ENCODE assay signal across 11 mouse cellular contexts in the genomic region with DNA sequence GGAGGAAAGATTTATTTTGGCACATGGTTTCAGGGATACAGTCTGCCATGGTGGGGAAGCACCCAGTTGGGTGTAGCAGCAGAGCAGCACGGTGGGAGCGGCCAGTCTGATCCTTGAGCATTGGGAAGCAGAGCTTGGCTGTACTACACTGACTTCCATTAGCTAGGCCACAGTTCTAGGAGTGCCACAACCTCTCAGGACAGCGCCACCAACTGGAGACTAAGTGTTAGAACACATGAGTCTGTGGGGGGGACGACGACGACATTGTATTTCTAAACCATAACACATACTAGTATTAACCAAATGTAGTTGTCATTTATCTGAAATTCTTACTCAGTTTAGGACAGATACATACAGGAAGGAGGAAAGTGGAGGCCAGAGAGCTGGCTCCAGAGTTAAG. TPM values are rescaled to one million over a fixed set of nuclear protein-coding genes. Genes with fewer than 3 reads are reported as not detected.
A peak's percentile ranks its signal among the peaks of the same experiment; 100 is the strongest.
DNase-seq lines count a peak whose midpoint lies in the region; ATAC-seq and TF ChIP-seq lines count a peak whose summit lies in the region.
"Had no signal": no experiment of that assay in that cellular context is flagged by ENCODE, and none has a peak within 500 bp of the region (broad histone marks: within the 10 kb centered on the region; RNA-seq: fewer than 3 reads in every experiment).

No protein-coding gene starts in this region.

- TF ChIP-seq POLR2A in kidney, adult 2 months (IDR thresholded peaks at IDR 0.05; ENCODE audit: low read depth, low read length), result no peak

- H3K27me3 ChIP-seq in kidney, adult 2 months (replicated peaks; ENCODE audit: control insufficient read depth, insufficient read depth, low read length), result no peaks in the 10 kb centered on the region
- H3K27me3 ChIP-seq in Patski, result no peaks in the 10 kb centered on the region
- H3K27me3 ChIP-seq: embryonic facial prominence, embryonic 15.5 days had no signal

- POLR2A ChIA-PET in Patski (lab: Charles Lee), result no interaction called here

- ATAC-seq in Patski, result no peak

- in situ Hi-C loops in Patski (cut with MboI; ENCODE audit: low pct_unique_long_range_greater_than_20kb), result no loop called here

- CTCF ChIA-PET in Patski (lab: Charles Lee), result interaction anchor here (0.9 kb wide), 1 partner anchor 191 kb away, joined by 3 read pairs; no protein-coding TSS in a partner anchor

- no peak overlapping the region for H3K4me3 ChIP-seq in kidney, adult 2 months (ENCODE audit: insufficient read depth, low read depth, low read length)
- H3K4me3 ChIP-seq: embryonic facial prominence, embryonic 15.5 days had no signal

- H3K4me1 ChIP-seq in kidney, adult 2 months (ENCODE audit: control insufficient read depth, insufficient read depth, low read length), result peaks cover 3% of the 10 kb centered on the region; the same call in 1 of the 2 replicates

- H3K36me3 ChIP-seq in kidney, adult 2 months (ENCODE audit: control insufficient read depth, insufficient read depth, low read length), result no peaks in the 10 kb centered on the region
- H3K36me3 ChIP-seq: embryonic facial prominence, embryonic 15.5 days had no signal

- H3K27ac ChIP-seq in kidney, adult 2 months (ENCODE audit: insufficient read depth, low read depth, low read length), result no peak overlapping the region
- H3K27ac ChIP-seq: embryonic facial prominence, embryonic 15.5 days had no signal

- TF ChIP-seq CTCF in kidney, adult 2 months (conservative IDR thresholded peaks at IDR 0.05; ENCODE audit: insufficient read depth, insufficient read length, low read depth, low read length), result peak; percentile 40
- TF ChIP-seq CTCF in Patski (IDR thresholded peaks at IDR 0.05), result peak; percentile 42

- 80% methylated on average over 6 of the region's 6 CpGs for WGBS in kidney, adult 2 months

- DNase-seq in kidney, adult 2 months, result no peak
- DNase-seq in kidney, adult 8-10 months, result no peak
- DNase-seq in right cerebral cortex, postnatal 14 days, result peak; percentile 4
- no peak for DNase-seq in right cerebral cortex, postnatal 10 days (ENCODE audit: low spot score in 2 of 2)
- DNase-seq in Patski (ENCODE audit: low read depth, low spot score), result no peak
- no peak for DNase-seq in spleen, postnatal 36 days (ENCODE audit: low spot score in 2 of 2)
- no peak for DNase-seq in adrenal gland, postnatal 14 days
- DNase-seq: heart, adult 18-20 months; kidney, postnatal 4 days; spleen, adult 18-20 months had no signal

RNA-seq across cellular contexts. Expression of a gene that starts 8.0 kb away (rescaled TPM):
- 3.7 and 4.0 TPM in 2 replicates for polyA plus RNA-seq in kidney, adult 2 months (2012; rRNA removed)
- polyA plus RNA-seq in Patski (2021), result 5.2 TPM
- 4.4 and 6.4 TPM in 2 replicates for total RNA-seq in adrenal gland, postnatal 14 days (2021)

RNA-seq across cellular contexts. Expression of a gene that starts 21.0 kb away (rescaled TPM):
- polyA plus RNA-seq in kidney, adult 2 months (2012; rRNA removed), result 17.9 and 18.7 TPM in 2 replicates
- 34.1 TPM for polyA plus RNA-seq in Patski (2021)
- 49.3 and 54.7 TPM in 2 replicates for total RNA-seq in adrenal gland, postnatal 14 days (2021)
